Mouse (Mus musculus) liver, adult (tissue): ENCODE measurements around the gene Gramd4.

Source experiments
- GATA4 ChIP-seq: IDR thresholded peaks from 2 replicates; pipeline ENCODE4 v1.6.1; 2014; ENCODE audit warnings: mild to moderate bottlenecking, low read length; ENCODE audit not compliant: insufficient replicate concordance

Gene Gramd4

GRCm38 (mm10) chr15:86169817-86170110 is 112.3 kb downstream of the Gramd4 start:
- 0 out of 2 replicates have a peak, but pooled peaks have one; percentile 14 for TF ChIP-seq GATA4

- no peak for TF ChIP-seq GATA4
Observed at GRCm38 (mm10) chr15:86171316-86171715, 113.8 kb downstream of the Gramd4 start.

- no peak for TF ChIP-seq GATA4
Observed at GRCm38 (mm10) chr15:86172124-86172523, 114.6 kb downstream of the Gramd4 start.

- TF ChIP-seq GATA4, result no peak
Observed at GRCm38 (mm10) chr15:86172526-86172925, 115.0 kb downstream of the Gramd4 start.

GRCm38 (mm10) chr15:86173136-86173985 is 115.9 kb downstream of the Gramd4 start:
- no peak for TF ChIP-seq GATA4

- no peak for TF ChIP-seq GATA4
Observed at GRCm38 (mm10) chr15:86175253-86176050, 118.0 kb downstream of the Gramd4 start.

- no peak for TF ChIP-seq GATA4
Observed at GRCm38 (mm10) chr15:86176166-86176565, 118.7 kb downstream of the Gramd4 start.

- TF ChIP-seq GATA4, result no peak
Observed at GRCm38 (mm10) chr15:86176771-86177702, 119.5 kb downstream of the Gramd4 start.

GRCm38 (mm10) chr15:86178594-86178993 is 121.1 kb downstream of the Gramd4 start:
- no peak for TF ChIP-seq GATA4

- no peak for TF ChIP-seq GATA4
Observed at GRCm38 (mm10) chr15:86180427-86180826, 122.9 kb downstream of the Gramd4 start.

GRCm38 (mm10) chr15:86181941-86182439 is 124.5 kb downstream of the Gramd4 start:
- TF ChIP-seq GATA4, result peak; percentile 75

- no peak for TF ChIP-seq GATA4
Observed at GRCm38 (mm10) chr15:86182646-86183045, 125.2 kb downstream of the Gramd4 start.

GRCm38 (mm10) chr15:86183484-86183883 is 126.0 kb downstream of the Gramd4 start:
- no peak for TF ChIP-seq GATA4

GRCm38 (mm10) chr15:86184071-86184470 is 126.6 kb downstream of the Gramd4 start:
- TF ChIP-seq GATA4, result no peak
